Mouse (Mus musculus) ES-Bruce4 (cell line): ENCODE results near the gene Mpnd. TPM values are rescaled to one million over a fixed set of nuclear protein-coding genes. Genes with fewer than 3 reads are reported as not detected.

ENCODE experiments used
- H3K27ac ChIP-seq: 2 replicates; pipeline ENCODE4 v1.5.1; 2012; ENCODE audit warnings: low read length, inconsistent platforms; ENCODE audit not compliant: insufficient read depth
- H3K27me3 ChIP-seq: 2 replicates; pipeline ENCODE4 v1.6.1; 2012; ENCODE audit warnings: mild to moderate bottlenecking, low read length, inconsistent platforms; ENCODE audit not compliant: control insufficient read depth, poor library complexity, insufficient read depth, severe bottlenecking
- H3K36me3 ChIP-seq: 2 replicates; pipeline ENCODE4 v1.6.1; 2012; ENCODE audit warnings: inconsistent platforms, mild to moderate bottlenecking, low read length, moderate library complexity; ENCODE audit not compliant: control insufficient read depth, poor library complexity, insufficient read depth, severe bottlenecking
- H3K4me1 ChIP-seq: one replicate; pipeline ENCODE4 v1.8.1; 2011; ENCODE audit warnings: low read length; ENCODE audit not compliant: control insufficient read depth, insufficient read depth
- H3K4me3 ChIP-seq: 2 replicates; pipeline ENCODE4 v1.5.1; 2011; ENCODE audit warnings: low read depth, mild to moderate bottlenecking, low read length
- H3K9ac ChIP-seq: 2 replicates; pipeline ENCODE4 v1.6.1; 2012; ENCODE audit warnings: low read depth, mild to moderate bottlenecking, inconsistent platforms; ENCODE audit not compliant: poor library complexity, severe bottlenecking
- H3K9me3 ChIP-seq: replicated peaks from 2 replicates; pipeline ENCODE4 v1.6.1; 2012; ENCODE audit warnings: mild to moderate bottlenecking, low read length, inconsistent platforms; ENCODE audit not compliant: control insufficient read depth, poor library complexity, insufficient read depth, severe bottlenecking
- CTCF ChIP-seq: IDR thresholded peaks from one replicate; pipeline ENCODE4 v1.8.1; 2011; ENCODE audit warnings: low read depth, low read length
- EP300 ChIP-seq: IDR thresholded peaks from 2 replicates; pipeline ENCODE4 v1.6.1; 2011; ENCODE audit warnings: low read depth, low read length; ENCODE audit not compliant: insufficient read depth
- POLR2A ChIP-seq: IDR thresholded peaks from one replicate; pipeline ENCODE4 v1.8.1; 2011; ENCODE audit warnings: low read length; ENCODE audit not compliant: insufficient read depth
- polyA plus RNA-seq: library from polyadenylated mRNA; stranded (reverse); fragments of >200 nt; gene quantifications from 2 replicates; pipeline ENCODE4 v1.2.4, GENCODE M21; 2011; ENCODE audit warnings: low read depth; ENCODE audit not compliant: missing spikeins, insufficient read depth, insufficient read length

The Mpnd gene
- polyA plus RNA-seq, 1 experiment, result 69.3 TPM

GRCm38 (mm10) chr17:55976255-55976862, 29.2 kb upstream of the Mpnd start:
- H3K27ac ChIP-seq, result peak overlapping the region; percentile 42

GRCm38 (mm10) chr17:55977301-55977700, 28.2 kb upstream of the Mpnd start:
- Histone ChIP-seq H3K9ac (no peak overlapping the region), H3K36me3 (no peaks in the 10 kb centered on the region), H3K4me3 (no peak overlapping the region), H3K27ac (no peak overlapping the region), H3K9me3 (no peaks in the 10 kb centered on the region), H3K4me1 (no peaks in the 10 kb centered on the region), H3K27me3 (no peaks in the 10 kb centered on the region)
- no peak for TF ChIP-seq EP300
- TF ChIP-seq CTCF, result no peak
- no peak for TF ChIP-seq POLR2A

More at GRCm38 (mm10) chr17:55976255-55976862, 29.2 kb upstream of the Mpnd start:
- no peaks in the 10 kb centered on the region for H3K4me1 ChIP-seq
- H3K9ac ChIP-seq, result no peak overlapping the region
- no peak overlapping the region for H3K4me3 ChIP-seq
- H3K9me3 ChIP-seq, result no peaks in the 10 kb centered on the region
- H3K27me3 ChIP-seq, result no peaks in the 10 kb centered on the region
- TF ChIP-seq POLR2A, result no peak
- TF ChIP-seq CTCF, result peak; percentile 73
- H3K36me3 ChIP-seq, result no peaks in the 10 kb centered on the region

DNA sequence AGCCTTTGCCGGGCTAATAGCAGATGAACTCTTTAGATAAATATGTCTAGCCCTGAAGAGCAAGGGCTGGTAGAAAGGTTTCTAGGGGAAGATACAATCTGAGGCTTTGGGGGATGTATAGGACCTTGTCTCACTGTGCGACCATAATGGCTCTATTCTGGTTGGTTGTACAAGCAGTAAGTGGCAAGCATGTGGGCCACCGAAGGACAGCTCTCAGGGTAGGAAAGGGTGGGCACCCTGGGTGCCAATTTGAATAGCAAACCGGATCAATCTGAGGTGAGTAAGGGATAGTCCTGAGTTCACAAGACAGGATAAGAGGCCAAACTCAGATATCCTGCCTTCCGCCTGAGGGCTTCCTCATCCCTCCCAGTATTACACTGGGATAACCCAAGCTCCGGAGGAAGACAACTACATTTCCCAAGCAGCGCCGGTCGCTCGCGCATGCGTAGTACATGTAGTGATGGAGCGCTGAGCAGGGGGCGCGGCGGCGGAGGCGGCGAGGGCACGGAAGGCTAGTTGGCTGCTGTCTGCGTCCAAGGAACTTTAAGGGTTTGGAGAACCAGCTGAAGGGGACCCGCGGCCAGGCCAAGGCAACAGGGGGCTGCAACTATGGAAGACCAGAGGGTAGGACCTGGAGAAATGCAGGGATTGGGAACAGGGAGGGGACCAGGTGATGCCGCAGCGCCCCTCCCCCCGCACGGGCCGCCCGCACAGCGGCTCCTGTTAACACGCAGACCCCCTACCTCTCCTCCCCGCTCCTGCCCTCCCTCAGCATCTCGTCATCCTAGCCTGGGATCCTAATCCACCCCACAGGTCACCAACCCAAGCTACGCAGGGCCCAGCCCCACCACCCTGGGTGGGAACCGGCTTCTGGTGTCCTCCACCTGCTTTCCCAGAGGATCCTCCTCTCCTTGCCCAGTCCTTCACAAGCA, 19.2 kb upstream of the Mpnd start, which contains the start of gene Fsd1:
Fsd1 (plus strand) TSS at position 480 of the 932 bp plus-strand sequence.
- H3K36me3 ChIP-seq, result no peaks in the 10 kb centered on the region
- H3K27me3 ChIP-seq, result no peaks in the 10 kb centered on the region
- H3K9me3 ChIP-seq, result no peaks in the 10 kb centered on the region
- H3K27ac ChIP-seq, result no peak within 1 kb of the TSS
- TF ChIP-seq EP300 (no peak), POLR2A (no peak), CTCF (no peak)
- H3K9ac ChIP-seq, result peak within 1 kb of the TSS; percentile 17
- peak within 1 kb of the TSS; percentile 72 for H3K4me3 ChIP-seq
- H3K4me1 ChIP-seq, result no peaks in the 10 kb centered on the region

DNA sequence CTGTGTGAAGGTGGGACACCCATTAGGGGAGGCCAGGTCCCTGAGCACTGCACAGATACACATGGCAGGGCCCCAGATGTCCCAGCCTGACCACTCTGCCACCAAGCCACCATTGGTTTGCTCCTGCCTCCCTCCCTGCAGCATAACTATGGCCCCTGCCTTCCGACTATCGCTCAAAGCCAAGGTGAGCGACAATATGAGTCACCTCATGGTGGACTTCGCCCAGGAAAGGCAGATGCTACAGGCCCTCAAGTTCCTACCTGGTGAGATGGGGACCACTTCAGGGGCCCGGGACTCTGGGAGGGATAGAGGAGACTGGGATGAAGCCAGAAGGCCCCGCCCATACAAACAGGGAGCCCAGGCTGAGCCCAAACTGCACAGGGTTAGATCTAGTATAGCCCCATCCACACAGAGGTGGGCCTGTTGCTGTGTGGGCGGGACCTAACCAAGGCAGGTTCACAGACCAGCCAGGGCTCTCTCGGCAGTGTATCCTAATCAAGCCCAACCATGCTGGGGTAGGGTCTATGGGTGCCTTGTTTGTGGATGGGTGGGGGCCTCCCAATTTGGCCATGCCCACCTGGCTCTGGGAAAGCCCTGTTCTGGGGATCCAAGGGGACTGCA, 15.1 kb upstream of the Mpnd start:
- Histone ChIP-seq H3K27ac (no peak overlapping the region), H3K9me3 (no peaks in the 10 kb centered on the region), H3K4me3 (no peak overlapping the region), H3K4me1 (no peaks in the 10 kb centered on the region), H3K36me3 (no peaks in the 10 kb centered on the region), H3K9ac (no peak overlapping the region), H3K27me3 (no peaks in the 10 kb centered on the region)
- TF ChIP-seq POLR2A (no peak), CTCF (no peak), EP300 (no peak)

- H3K4me3 ChIP-seq, result no peak overlapping the region
- no peaks in the 10 kb centered on the region for H3K4me1 ChIP-seq
- H3K27ac ChIP-seq, result no peak overlapping the region
- no peaks in the 10 kb centered on the region for H3K36me3 ChIP-seq
- no peak overlapping the region for H3K9ac ChIP-seq
- no peaks in the 10 kb centered on the region for H3K9me3 ChIP-seq
- TF ChIP-seq CTCF (no peak), POLR2A (no peak), EP300 (no peak)
- H3K27me3 ChIP-seq, result no peaks in the 10 kb centered on the region
These were observed 9.5 kb upstream of the Mpnd start for GRCm38 (mm10) chr17:55996007-55996406.
